Mouse (Mus musculus): ENCODE measurements around the gene Plg. TPM values are rescaled to one million over a fixed set of nuclear protein-coding genes. Genes with fewer than 3 reads are reported as not detected.

The Plg gene
- polyA plus RNA-seq, 1 experiment from 2014 or later = 0.10 TPM

GRCm38 (mm10) chr17:12468745-12469144 is 90.3 kb downstream of the Plg start:
- Histone ChIP-seq H3K36me3 (no peaks in the 10 kb centered on the region), H3K4me1 (no peaks in the 10 kb centered on the region), H3K27ac (replicated peaks) (no peak overlapping the region), H3K9me3 (replicated peaks) (no peaks in the 10 kb centered on the region), H3K9ac (replicated peaks) (no peak overlapping the region), H3K4me3 (replicated peaks) (no peak overlapping the region), H3K27me3 (replicated peaks) (no peaks in the 10 kb centered on the region), H3K4me2 (no peak overlapping the region)
- no peak for ATAC-seq (ENCODE audit: low FRiP score)
- WGBS = 78% methylated on average over 5 of the region's 5 CpGs

Other genes with a start within 250 kb of the Plg start
- gene Map3k4, start 59.8 kb upstream of the Plg start, polyA plus RNA-seq (2015; fragmentation: Nextera tagmentation; extraction: Ambion mirVana) = 36.4 and 37.1 TPM in 2 replicates
- 1.00 and 3.4 TPM in 2 replicates for gene Slc22a3, start 129.1 kb downstream of the Plg start, polyA plus RNA-seq (2015; fragmentation: Nextera tagmentation; extraction: Ambion mirVana)
- 0.23 and 0.24 TPM in 2 replicates for gene Slc22a2, start 205.5 kb downstream of the Plg start, polyA plus RNA-seq (2015; fragmentation: Nextera tagmentation; extraction: Ambion mirVana)